In the genomic region with DNA sequence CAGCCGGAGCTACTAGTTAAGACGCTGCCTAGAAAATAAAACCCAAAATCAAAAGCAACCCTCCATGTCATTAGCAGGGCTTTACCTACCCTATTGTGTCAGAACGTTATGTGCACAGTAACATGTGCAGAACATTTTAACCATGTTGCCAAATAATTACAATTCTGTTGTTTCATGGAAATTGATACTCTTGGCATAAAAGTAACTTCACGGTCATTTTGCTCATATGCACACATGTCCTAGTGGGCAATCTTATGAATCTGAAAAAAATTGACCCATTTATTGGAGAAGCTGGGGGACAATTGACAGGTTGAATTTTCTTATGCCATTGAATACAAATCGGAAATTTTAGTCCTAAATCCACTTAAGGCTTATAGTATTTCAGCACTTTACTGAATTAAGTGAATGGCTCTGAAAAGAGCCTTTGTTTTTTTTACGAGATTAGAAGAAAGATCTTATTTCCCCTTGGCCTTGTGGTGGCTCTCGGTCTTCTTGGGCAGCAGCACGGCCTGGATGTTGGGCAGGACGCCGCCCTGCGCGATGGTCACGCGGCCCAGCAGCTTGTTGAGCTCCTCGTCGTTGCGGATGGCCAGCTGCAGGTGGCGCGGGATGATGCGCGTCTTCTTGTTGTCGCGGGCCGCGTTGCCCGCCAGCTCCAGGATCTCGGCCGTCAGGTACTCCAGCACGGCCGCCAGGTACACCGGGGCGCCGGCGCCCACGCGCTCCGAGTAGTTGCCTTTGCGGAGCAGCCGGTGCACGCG, we compare ENCODE assay signal across 8 mouse cellular contexts. TPM values are rescaled to one million over a fixed set of nuclear protein-coding genes. Genes with fewer than 3 reads are reported as not detected.
A peak's percentile ranks its signal among the peaks of the same experiment; 100 is the strongest.
DNase-seq lines count a peak whose midpoint lies in the region; ATAC-seq and TF ChIP-seq lines count a peak whose summit lies in the region.
"Not testable (repeated sequence)": the region's sequence is repeated elsewhere in the genome, so short reads cannot be mapped to it uniquely, and the experiment has no call there.

No protein-coding gene starts in this region.

- H3K4me2 ChIP-seq in embryonic facial prominence, embryonic 13.5 days: peak overlapping the region; percentile 75
- H3K4me2 ChIP-seq in limb, embryonic 13.5 days (replicated peaks): peak overlapping the region; percentile 75

- not testable (repeated sequence) for H3K36me3 ChIP-seq in embryonic facial prominence, embryonic 13.5 days; heart, embryonic 10.5 days; limb, embryonic 13.5 days; megakaryocyte, embryonic 14.5 days (replicated peaks; ENCODE audit: low read length)

- not testable (repeated sequence) for TF ChIP-seq CTCF in olfactory bulb, adult 2 months (IDR thresholded peaks at IDR 0.05; ENCODE audit: insufficient read depth, low read depth, low read length)

- H3K27ac ChIP-seq in embryonic facial prominence, embryonic 13.5 days: peak overlapping the region; percentile 96
- peak overlapping the region; percentile 90 for H3K27ac ChIP-seq in heart, embryonic 10.5 days
- peak overlapping the region; percentile 96 for H3K27ac ChIP-seq in limb, embryonic 13.5 days
- H3K27ac ChIP-seq in olfactory bulb, adult 2 months (ENCODE audit: insufficient read depth, low read depth, low read length): peak overlapping the region; percentile 89

- H3K4me1 ChIP-seq in embryonic facial prominence, embryonic 13.5 days; heart, embryonic 10.5 days; olfactory bulb, adult 2 months (ENCODE audit: control insufficient read depth, insufficient read depth, low read length): not testable (repeated sequence)
- H3K4me1 ChIP-seq in limb, embryonic 13.5 days: peaks cover 22% of the 10 kb centered on the region
- H3K4me1 ChIP-seq in megakaryocyte, embryonic 14.5 days: peaks cover 24% of the 10 kb centered on the region; the same call in 1 of the 2 replicates

- TF ChIP-seq POLR2A in olfactory bulb, adult 2 months (IDR thresholded peaks at IDR 0.05; ENCODE audit: insufficient read depth, low read depth, low read length): not testable (repeated sequence)

- DNase-seq in 3T3-L1 (ENCODE audit: low read depth, low spot score) (peak; percentile 61), ZHBTc4 (ENCODE audit: low read depth, low spot score) (peak; percentile 40)
- not testable (repeated sequence) for DNase-seq in heart, embryonic 10.5 days (ENCODE audit: low spot score)
- DNase-seq in induced T-regulatory cell, adult 2 months (ENCODE audit: low read depth): peak; percentile 66

- not testable (repeated sequence) for H3K27me3 ChIP-seq in embryonic facial prominence, embryonic 13.5 days; heart, embryonic 10.5 days (ENCODE audit: insufficient read depth, poor library complexity, severe bottlenecking); limb, embryonic 13.5 days; megakaryocyte, embryonic 14.5 days (replicated peaks)

- ATAC-seq in embryonic facial prominence, embryonic 13.5 days (ENCODE audit: insufficient number of reproducible peaks, insufficient read depth, low FRiP score, low TSS enrichment, low read depth); limb, embryonic 13.5 days (ENCODE audit: low FRiP score, low read depth): not testable (repeated sequence)

- H3K4me3 ChIP-seq in embryonic facial prominence, embryonic 13.5 days: peak overlapping the region; percentile 54
- H3K4me3 ChIP-seq in heart, embryonic 10.5 days: peak overlapping the region; percentile 50
- H3K4me3 ChIP-seq in limb, embryonic 13.5 days: peak overlapping the region; percentile 53
- H3K4me3 ChIP-seq in megakaryocyte, embryonic 14.5 days (replicated peaks): peak overlapping the region; percentile 81
- peak overlapping the region; percentile 52 for H3K4me3 ChIP-seq in olfactory bulb, adult 2 months (ENCODE audit: insufficient read depth, low read depth, low read length)

- H3K9ac ChIP-seq in embryonic facial prominence, embryonic 13.5 days: peak overlapping the region; percentile 67
- H3K9ac ChIP-seq in limb, embryonic 13.5 days: peak overlapping the region; percentile 63

- H3K9me3 ChIP-seq in embryonic facial prominence, embryonic 13.5 days; heart, embryonic 10.5 days; limb, embryonic 13.5 days; megakaryocyte, embryonic 14.5 days: not testable (repeated sequence)

- under 1% methylated on average over 25 of the region's 41 CpGs for WGBS in embryonic facial prominence, embryonic 13.5 days
- WGBS in heart, embryonic 10.5 days: 4% methylated on average over 27 of the region's 41 CpGs
- WGBS in limb, embryonic 13.5 days: 1% methylated on average over 27 of the region's 41 CpGs
- under 1% methylated on average over 27 of the region's 41 CpGs for WGBS in olfactory bulb, adult 2 months

RNA-seq across cellular contexts. Expression of a gene that starts 0.6 kb away (rescaled TPM):
- 108 and 115 TPM in 2 replicates for polyA plus RNA-seq in embryonic facial prominence, embryonic 13.5 days (2015; fragmentation: Nextera tagmentation; extraction: Ambion mirVana)
- 39.9 and 49.4 TPM in 2 replicates for polyA plus RNA-seq in heart, embryonic 10.5 days (2016; fragmentation: Nextera tagmentation; extraction: Ambion mirVana)
- polyA plus RNA-seq in limb, embryonic 13.5 days (2015; fragmentation: Nextera tagmentation; extraction: Ambion mirVana): 110 and 115 TPM in 2 replicates
- 13.6 and 16.0 TPM in 2 replicates for polyA plus RNA-seq in megakaryocyte, embryonic 14.5 days (2012; ENCODE audit: insufficient read depth, low replicate concordance)
- not detected in 2 replicates for polyA plus RNA-seq in olfactory bulb, adult 2 months (2012; ENCODE audit: insufficient read depth, insufficient read length, low replicate concordance, missing spikeins)

RNA-seq across cellular contexts. Expression of a gene that starts 0.8 kb away (rescaled TPM):
- polyA plus RNA-seq in embryonic facial prominence, embryonic 13.5 days (2015; fragmentation: Nextera tagmentation; extraction: Ambion mirVana): 7.5 and 10.6 TPM in 2 replicates
- polyA plus RNA-seq in heart, embryonic 10.5 days (2016; fragmentation: Nextera tagmentation; extraction: Ambion mirVana): 2.8 and 4.8 TPM in 2 replicates
- polyA plus RNA-seq in limb, embryonic 13.5 days (2015; fragmentation: Nextera tagmentation; extraction: Ambion mirVana): 11.2 and 14.4 TPM in 2 replicates
- 16.8 and 28.8 TPM in 2 replicates for polyA plus RNA-seq in megakaryocyte, embryonic 14.5 days (2012; ENCODE audit: insufficient read depth, low replicate concordance)
- polyA plus RNA-seq in olfactory bulb, adult 2 months (2012; ENCODE audit: insufficient read depth, insufficient read length, low replicate concordance, missing spikeins): not detected in 2 replicates

RNA-seq across cellular contexts. Expression of a gene that starts 3.6 kb away (rescaled TPM):
- polyA plus RNA-seq in embryonic facial prominence, embryonic 13.5 days (2015; fragmentation: Nextera tagmentation; extraction: Ambion mirVana): 12.2 and 13.4 TPM in 2 replicates
- polyA plus RNA-seq in heart, embryonic 10.5 days (2016; fragmentation: Nextera tagmentation; extraction: Ambion mirVana): 1.1 and 1.8 TPM in 2 replicates
- polyA plus RNA-seq in limb, embryonic 13.5 days (2015; fragmentation: Nextera tagmentation; extraction: Ambion mirVana): 9.1 and 16.5 TPM in 2 replicates
- 7.6 and 73.0 TPM in 2 replicates for polyA plus RNA-seq in megakaryocyte, embryonic 14.5 days (2012; ENCODE audit: insufficient read depth, low replicate concordance)
- polyA plus RNA-seq in olfactory bulb, adult 2 months (2012; ENCODE audit: insufficient read depth, insufficient read length, low replicate concordance, missing spikeins): not detected in 2 replicates

RNA-seq across cellular contexts. Expression of a gene that starts 3.7 kb away (rescaled TPM):
- polyA plus RNA-seq in embryonic facial prominence, embryonic 13.5 days (2015; fragmentation: Nextera tagmentation; extraction: Ambion mirVana): 1.7 and 3.1 TPM in 2 replicates
- polyA plus RNA-seq in heart, embryonic 10.5 days (2016; fragmentation: Nextera tagmentation; extraction: Ambion mirVana): 0.54 and 1.1 TPM in 2 replicates
- polyA plus RNA-seq in limb, embryonic 13.5 days (2015; fragmentation: Nextera tagmentation; extraction: Ambion mirVana): 1.0 and 3.0 TPM in 2 replicates
- polyA plus RNA-seq in megakaryocyte, embryonic 14.5 days (2012; ENCODE audit: insufficient read depth, low replicate concordance): 9.6 TPM in 1 of 2 replicates, not detected in the other
- polyA plus RNA-seq in olfactory bulb, adult 2 months (2012; ENCODE audit: insufficient read depth, insufficient read length, low replicate concordance, missing spikeins): not detected in 2 replicates

RNA-seq across cellular contexts. Expression of a gene that starts 5.1 kb away (rescaled TPM):
- 7.6 and 8.4 TPM in 2 replicates for polyA plus RNA-seq in embryonic facial prominence, embryonic 13.5 days (2015; fragmentation: Nextera tagmentation; extraction: Ambion mirVana)
- 1.4 and 5.3 TPM in 2 replicates for polyA plus RNA-seq in heart, embryonic 10.5 days (2016; fragmentation: Nextera tagmentation; extraction: Ambion mirVana)
- polyA plus RNA-seq in limb, embryonic 13.5 days (2015; fragmentation: Nextera tagmentation; extraction: Ambion mirVana): 7.8 and 8.4 TPM in 2 replicates
- 4.6 and 5.9 TPM in 2 replicates for polyA plus RNA-seq in megakaryocyte, embryonic 14.5 days (2012; ENCODE audit: insufficient read depth, low replicate concordance)
- not detected in 2 replicates for polyA plus RNA-seq in olfactory bulb, adult 2 months (2012; ENCODE audit: insufficient read depth, insufficient read length, low replicate concordance, missing spikeins)

Comparison
In these comparisons a context has a peak if more than half of its experiments do, and no peak if none do; other contexts are left out.
1. RNA of a gene that starts 0.6 kb away (polyA plus RNA-seq): 110 to 115 TPM in limb, embryonic 13.5 days, 108 to 115 TPM in embryonic facial prominence, embryonic 13.5 days, 39.9 to 49.4 TPM in heart, embryonic 10.5 days and 13.6 to 16.0 TPM in megakaryocyte, embryonic 14.5 days; not detected in olfactory bulb, adult 2 months; every median in the first group is over 10 times any median in the second.
2. Peak in every context shown above with its lines, with median percentiles within 50 percentile points of each other: H3K27ac ChIP-seq and H3K4me3 ChIP-seq.